Mouse (Mus musculus): Measurements from ENCODE around the gene Gm44790. TPM values are rescaled to one million over a fixed set of nuclear protein-coding genes. Genes with fewer than 3 reads are reported as not detected.

Gm44790 gene
- polyA plus RNA-seq, 1 experiment from 2014 or later, result 0.37 TPM

DNA sequence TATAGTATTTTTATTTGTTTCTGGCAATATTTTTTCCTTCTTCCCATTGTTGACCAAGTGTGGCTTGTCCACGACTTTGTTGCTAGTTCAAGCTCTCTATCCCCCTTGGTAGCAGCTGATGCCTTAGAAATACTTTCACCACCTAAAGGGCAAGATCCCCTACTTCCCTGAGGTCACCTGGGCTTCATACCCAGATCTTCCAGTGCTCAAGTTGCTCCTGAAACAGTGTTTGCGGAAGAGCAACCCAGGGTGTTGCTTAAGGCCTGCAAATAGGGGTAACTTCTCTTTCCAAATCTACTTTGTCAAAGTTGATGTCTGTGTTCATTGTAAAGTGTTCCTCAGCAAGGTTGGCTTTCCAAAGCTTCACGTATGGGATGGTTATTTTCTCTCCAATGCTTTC, 7.2 kb upstream of the Gm44790 start:
- Histone ChIP-seq H3K9ac (ENCODE audit: low read length) (no peak overlapping the region), H3K27me3 (ENCODE audit: control insufficient read depth, insufficient read depth, low read length) (no peaks in the 10 kb centered on the region)
- no peak for DNase-seq (ENCODE audit: low spot score)

DNA sequence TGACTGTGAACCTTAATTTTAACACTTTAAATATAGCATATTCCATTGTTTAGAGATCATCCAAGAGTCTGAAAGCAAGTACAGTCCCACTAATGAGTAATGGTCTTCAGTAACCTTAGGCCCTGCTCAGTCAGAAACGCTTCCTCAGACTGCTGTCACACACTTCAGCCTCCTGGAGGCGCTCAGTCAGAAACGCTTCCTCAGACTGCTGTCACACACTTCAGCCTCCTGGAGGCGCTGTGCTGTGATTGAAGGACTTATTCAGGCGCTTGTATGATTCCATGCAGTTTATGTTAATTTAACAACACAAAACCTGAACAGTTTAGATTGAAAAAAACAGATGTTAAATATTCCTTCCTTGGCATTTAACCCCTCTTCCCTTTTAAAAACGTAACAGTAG, 6.0 kb upstream of the Gm44790 start:
- Histone ChIP-seq H3K27me3 (ENCODE audit: control insufficient read depth, insufficient read depth, low read length) (no peaks in the 10 kb centered on the region), H3K4me3 (ENCODE audit: low read depth, low read length) (no peak overlapping the region), H3K4me2 (ENCODE audit: low read depth, low read length, severe bottlenecking) (no peak overlapping the region), H3K9ac (ENCODE audit: low read length) (no peak overlapping the region), H3K4me1 (replicated peaks; ENCODE audit: control insufficient read depth, insufficient read depth, low read length) (no peaks in the 10 kb centered on the region), H3K36me3 (ENCODE audit: control insufficient read depth, insufficient read depth, low read length) (peaks cover 33% of the 10 kb centered on the region), H3K9me3 (ENCODE audit: control insufficient read depth, low read length) (no peaks in the 10 kb centered on the region), H3K27ac (ENCODE audit: low read depth, low read length) (no peak overlapping the region)
- WGBS, result 72% methylated on average over 6 of the region's 6 CpGs
- ATAC-seq (replicated peaks; ENCODE audit: low FRiP score) (no peak), DNase-seq (ENCODE audit: low spot score) (no peak)

More for the DNA sequence above, 7.2 kb upstream of the Gm44790 start:
- ATAC-seq (replicated peaks; ENCODE audit: low FRiP score), result no peak
- 89% methylated on average over 3 of the region's 3 CpGs for WGBS
- no peak overlapping the region for H3K4me3 ChIP-seq (ENCODE audit: low read depth, low read length)
- no peak overlapping the region for H3K27ac ChIP-seq (ENCODE audit: low read depth, low read length)
- H3K4me1 ChIP-seq (replicated peaks; ENCODE audit: control insufficient read depth, insufficient read depth, low read length), result no peaks in the 10 kb centered on the region
- peaks cover 33% of the 10 kb centered on the region for H3K36me3 ChIP-seq (ENCODE audit: control insufficient read depth, insufficient read depth, low read length)
- H3K9me3 ChIP-seq (ENCODE audit: control insufficient read depth, low read length), result no peaks in the 10 kb centered on the region
- no peak overlapping the region for H3K4me2 ChIP-seq (ENCODE audit: low read depth, low read length, severe bottlenecking)

GRCm38 (mm10) chr6:86431531-86431930, 5.1 kb downstream of the Gm44790 start:
- H3K27ac ChIP-seq (ENCODE audit: low read depth, low read length), result no peak overlapping the region
- H3K9ac ChIP-seq (ENCODE audit: low read length), result no peak overlapping the region
- no peaks in the 10 kb centered on the region for H3K27me3 ChIP-seq (ENCODE audit: control insufficient read depth, insufficient read depth, low read length)
- no peaks in the 10 kb centered on the region for H3K4me1 ChIP-seq (replicated peaks; ENCODE audit: control insufficient read depth, insufficient read depth, low read length)
- 94% methylated on average over 3 of the region's 3 CpGs for WGBS
- H3K9me3 ChIP-seq (ENCODE audit: control insufficient read depth, low read length), result no peaks in the 10 kb centered on the region
- DNase-seq (ENCODE audit: low spot score) (no peak), ATAC-seq (replicated peaks; ENCODE audit: low FRiP score) (no peak)
- H3K36me3 ChIP-seq (ENCODE audit: control insufficient read depth, insufficient read depth, low read length), result peaks cover 16% of the 10 kb centered on the region
- H3K4me3 ChIP-seq (ENCODE audit: low read depth, low read length), result no peak overlapping the region
- no peak overlapping the region for H3K4me2 ChIP-seq (ENCODE audit: low read depth, low read length, severe bottlenecking)

DNA sequence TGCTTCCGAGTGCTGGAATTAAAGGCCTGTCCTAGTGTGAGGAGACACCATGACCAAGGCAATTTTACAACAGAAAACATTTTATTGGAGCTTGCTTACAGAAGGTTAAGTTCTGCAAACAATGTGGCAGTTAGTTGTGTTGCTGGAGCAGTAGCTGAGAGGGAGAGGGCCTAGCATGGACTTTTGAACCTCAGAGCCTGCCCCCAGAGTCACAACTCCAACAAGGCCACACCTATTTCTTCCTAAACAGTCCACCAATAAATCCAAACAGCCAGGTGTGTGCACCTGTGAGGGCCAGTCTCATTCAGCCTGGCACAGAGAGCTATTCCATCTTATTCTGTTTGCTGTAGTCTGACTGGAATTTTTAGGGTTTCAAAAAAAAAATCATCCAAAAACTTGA, 7.2 kb downstream of the Gm44790 start:
- no peak for ATAC-seq (replicated peaks; ENCODE audit: low FRiP score)
- Histone ChIP-seq H3K27ac (ENCODE audit: low read depth, low read length) (no peak overlapping the region), H3K36me3 (ENCODE audit: control insufficient read depth, insufficient read depth, low read length) (peaks cover 6% of the 10 kb centered on the region), H3K4me2 (ENCODE audit: low read depth, low read length, severe bottlenecking) (no peak overlapping the region), H3K27me3 (ENCODE audit: control insufficient read depth, insufficient read depth, low read length) (no peaks in the 10 kb centered on the region), H3K9ac (ENCODE audit: low read length) (no peak overlapping the region), H3K4me1 (replicated peaks; ENCODE audit: control insufficient read depth, insufficient read depth, low read length) (no peaks in the 10 kb centered on the region), H3K4me3 (ENCODE audit: low read depth, low read length) (no peak overlapping the region), H3K9me3 (ENCODE audit: control insufficient read depth, low read length) (no peaks in the 10 kb centered on the region)
- DNase-seq (ENCODE audit: low spot score), result no peak
- 83% methylated on average over 1 of the region's 1 CpGs for WGBS

- DNase-seq (ENCODE audit: low spot score) (peak; percentile 69), ATAC-seq (replicated peaks; ENCODE audit: low FRiP score) (peak; percentile 59)
- H3K9ac ChIP-seq (ENCODE audit: low read length), result peak overlapping the region; percentile 86; the same call in 1 of the 2 replicates
- H3K4me2 ChIP-seq (ENCODE audit: low read depth, low read length, severe bottlenecking), result peak overlapping the region; percentile 54
- H3K36me3 ChIP-seq (ENCODE audit: control insufficient read depth, insufficient read depth, low read length), result no peaks in the 10 kb centered on the region; the same call in 1 of the 2 replicates
- peak overlapping the region; percentile 82 for H3K4me3 ChIP-seq (ENCODE audit: low read depth, low read length)
- H3K27me3 ChIP-seq (ENCODE audit: control insufficient read depth, insufficient read depth, low read length), result no peaks in the 10 kb centered on the region
- peaks cover 2% of the 10 kb centered on the region; the same call in 1 of the 2 replicates for H3K4me1 ChIP-seq (replicated peaks; ENCODE audit: control insufficient read depth, insufficient read depth, low read length)
- H3K27ac ChIP-seq (ENCODE audit: low read depth, low read length), result peak overlapping the region; percentile 52; the same call in 1 of the 2 replicates
- 2% methylated on average over 14 of the region's 14 CpGs for WGBS
- no peaks in the 10 kb centered on the region for H3K9me3 ChIP-seq (ENCODE audit: control insufficient read depth, low read length)
Measured at GRCm38 (mm10) chr6:86437711-86438110, 11.3 kb downstream of the Gm44790 start.

GRCm38 (mm10) chr6:86438272-86439118, 12.0 kb downstream of the Gm44790 start, which contains the start of gene C87436:
Gene C87436 (plus strand): TSS chr6:86438374.
- WGBS, result under 1% methylated on average over 59 of the region's 59 CpGs
- peak within 1 kb of the TSS; percentile 82 for H3K4me3 ChIP-seq (ENCODE audit: low read depth, low read length)
- DNase-seq (ENCODE audit: low spot score) (peak; percentile 95), ATAC-seq (replicated peaks; ENCODE audit: low FRiP score) (peak; percentile 96)
- no peaks in the 10 kb centered on the region for H3K27me3 ChIP-seq (ENCODE audit: control insufficient read depth, insufficient read depth, low read length)
- H3K27ac ChIP-seq (ENCODE audit: low read depth, low read length), result peak within 1 kb of the TSS; percentile 83
- no peaks in the 10 kb centered on the region for H3K9me3 ChIP-seq (ENCODE audit: control insufficient read depth, low read length)
- H3K4me2 ChIP-seq (ENCODE audit: low read depth, low read length, severe bottlenecking), result peak within 1 kb of the TSS; percentile 81
- peaks cover 2% of the 10 kb centered on the region; the same call in 1 of the 2 replicates for H3K4me1 ChIP-seq (replicated peaks; ENCODE audit: control insufficient read depth, insufficient read depth, low read length)
- peak within 1 kb of the TSS; percentile 86 for H3K9ac ChIP-seq (ENCODE audit: low read length)
- no peaks in the 10 kb centered on the region; the same call in 1 of the 2 replicates for H3K36me3 ChIP-seq (ENCODE audit: control insufficient read depth, insufficient read depth, low read length)

DNA sequence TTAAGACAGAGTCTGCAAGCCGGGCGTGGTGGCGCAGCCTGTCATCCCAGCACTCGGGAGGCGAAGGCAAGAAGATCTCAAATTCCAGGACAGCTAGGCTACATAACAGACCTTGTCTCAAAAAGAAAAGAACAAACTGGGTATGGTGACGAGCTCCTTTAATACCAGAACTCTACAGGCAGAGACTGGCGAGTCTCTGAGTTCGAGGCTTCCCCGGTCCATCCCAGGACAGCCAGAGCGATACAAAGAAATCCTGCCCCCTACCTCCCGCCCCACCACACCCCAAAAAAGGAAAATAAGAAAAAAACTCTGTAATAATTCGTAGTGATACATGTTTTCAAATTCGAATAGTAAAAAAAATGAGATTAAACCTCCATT, 12.7 kb downstream of the Gm44790 start:
- Histone ChIP-seq H3K27ac (ENCODE audit: low read depth, low read length) (peak overlapping the region; percentile 83), H3K9me3 (ENCODE audit: control insufficient read depth, low read length) (no peaks in the 10 kb centered on the region)

DNA sequence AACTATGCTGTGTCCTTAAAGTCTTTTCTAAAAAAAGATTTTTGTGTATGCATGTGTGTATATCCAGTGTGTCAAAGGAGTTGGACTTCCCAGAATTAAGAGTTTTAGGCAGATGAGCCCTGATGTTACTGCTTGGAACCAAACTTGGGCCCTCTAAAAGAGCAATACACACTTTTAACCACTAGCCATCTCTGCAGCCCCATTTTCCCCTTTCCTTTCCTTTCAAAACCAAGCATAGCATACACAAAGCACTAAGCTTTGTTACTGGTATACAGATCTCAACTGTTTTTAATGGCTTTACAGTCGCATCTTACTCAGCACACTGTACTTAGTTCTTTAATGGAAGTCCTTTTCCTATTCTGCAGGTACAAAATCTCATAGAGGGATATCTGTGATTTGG, 13.1 kb downstream of the Gm44790 start:
- Histone ChIP-seq H3K36me3 (ENCODE audit: control insufficient read depth, insufficient read depth, low read length) (peaks cover 6% of the 10 kb centered on the region; the same call in 1 of the 2 replicates), H3K4me3 (ENCODE audit: low read depth, low read length) (peak overlapping the region; percentile 82), H3K4me2 (ENCODE audit: low read depth, low read length, severe bottlenecking) (peak overlapping the region; percentile 81), H3K27ac (ENCODE audit: low read depth, low read length) (no peak overlapping the region; the same call in 1 of the 2 replicates), H3K9me3 (ENCODE audit: control insufficient read depth, low read length) (no peaks in the 10 kb centered on the region), H3K27me3 (ENCODE audit: control insufficient read depth, insufficient read depth, low read length) (no peaks in the 10 kb centered on the region), H3K9ac (ENCODE audit: low read length) (peak overlapping the region; percentile 86), H3K4me1 (replicated peaks; ENCODE audit: control insufficient read depth, insufficient read depth, low read length) (peaks cover 2% of the 10 kb centered on the region; the same call in 1 of the 2 replicates)
- ATAC-seq (replicated peaks; ENCODE audit: low FRiP score) (no peak), DNase-seq (ENCODE audit: low spot score) (no peak)
- WGBS, result 76% methylated on average over 1 of the region's 1 CpGs

More for the DNA sequence above, 12.7 kb downstream of the Gm44790 start:
- no peaks in the 10 kb centered on the region for H3K27me3 ChIP-seq (ENCODE audit: control insufficient read depth, insufficient read depth, low read length)
- DNase-seq (ENCODE audit: low spot score) (no peak), ATAC-seq (replicated peaks; ENCODE audit: low FRiP score) (no peak)
- peak overlapping the region; percentile 86 for H3K9ac ChIP-seq (ENCODE audit: low read length)
- H3K4me2 ChIP-seq (ENCODE audit: low read depth, low read length, severe bottlenecking), result peak overlapping the region; percentile 81
- H3K4me1 ChIP-seq (replicated peaks; ENCODE audit: control insufficient read depth, insufficient read depth, low read length), result peaks cover 2% of the 10 kb centered on the region; the same call in 1 of the 2 replicates
- peak overlapping the region; percentile 82 for H3K4me3 ChIP-seq (ENCODE audit: low read depth, low read length)
- peaks cover 5% of the 10 kb centered on the region; the same call in 1 of the 2 replicates for H3K36me3 ChIP-seq (ENCODE audit: control insufficient read depth, insufficient read depth, low read length)
- WGBS, result 4% methylated on average over 13 of the region's 13 CpGs

Measured in forebrain, embryonic 11.5 days (tissue).